Mouse (Mus musculus): ENCODE data around the gene Mt3.

DNA sequence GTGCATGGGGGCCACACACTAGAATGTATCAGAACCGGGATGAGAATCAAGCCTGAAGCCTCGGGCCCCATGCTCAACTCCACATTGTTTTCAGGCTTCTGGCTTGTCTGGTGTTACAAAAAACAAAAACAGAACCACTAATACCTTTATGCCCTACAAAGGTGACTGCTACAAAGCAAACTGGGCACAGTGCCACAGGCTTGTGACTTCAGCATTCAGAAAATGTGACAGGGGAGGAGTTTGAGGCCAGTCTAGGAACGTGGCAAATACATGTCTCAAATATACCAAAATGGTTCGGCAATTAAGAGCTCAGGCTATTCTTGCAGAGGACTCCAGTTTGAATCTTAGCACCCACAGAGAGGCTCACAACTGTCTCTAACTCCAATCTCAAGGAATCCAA lies 3.7 kb downstream of the Mt3 start:
- no peak for TF ChIP-seq CTCF (IDR thresholded peaks at IDR 0.05; ENCODE audit: control insufficient read depth, insufficient read depth, insufficient read length)
- no peak for TF ChIP-seq MAX (IDR thresholded peaks at IDR 0.05)
- no peak for TF ChIP-seq MYOD1 (IDR thresholded peaks at IDR 0.05; ENCODE audit: control insufficient read depth, insufficient read length, low read depth)
- TF ChIP-seq USF1 (IDR thresholded peaks at IDR 0.05; ENCODE audit: low read depth) = no peak
- no peak for TF ChIP-seq MYOG (IDR thresholded peaks at IDR 0.05; ENCODE audit: control insufficient read depth, extremely low read depth, insufficient read length)
- no peak for TF ChIP-seq CEBPB (IDR thresholded peaks at IDR 0.05; ENCODE audit: low read depth)
- TF ChIP-seq FOSL1 (IDR thresholded peaks at IDR 0.05; ENCODE audit: insufficient read depth, low read length, poor library complexity, severe bottlenecking) = no peak
